Comparison of ENCODE assay signal across 8 mouse cellular contexts in the genomic region with DNA sequence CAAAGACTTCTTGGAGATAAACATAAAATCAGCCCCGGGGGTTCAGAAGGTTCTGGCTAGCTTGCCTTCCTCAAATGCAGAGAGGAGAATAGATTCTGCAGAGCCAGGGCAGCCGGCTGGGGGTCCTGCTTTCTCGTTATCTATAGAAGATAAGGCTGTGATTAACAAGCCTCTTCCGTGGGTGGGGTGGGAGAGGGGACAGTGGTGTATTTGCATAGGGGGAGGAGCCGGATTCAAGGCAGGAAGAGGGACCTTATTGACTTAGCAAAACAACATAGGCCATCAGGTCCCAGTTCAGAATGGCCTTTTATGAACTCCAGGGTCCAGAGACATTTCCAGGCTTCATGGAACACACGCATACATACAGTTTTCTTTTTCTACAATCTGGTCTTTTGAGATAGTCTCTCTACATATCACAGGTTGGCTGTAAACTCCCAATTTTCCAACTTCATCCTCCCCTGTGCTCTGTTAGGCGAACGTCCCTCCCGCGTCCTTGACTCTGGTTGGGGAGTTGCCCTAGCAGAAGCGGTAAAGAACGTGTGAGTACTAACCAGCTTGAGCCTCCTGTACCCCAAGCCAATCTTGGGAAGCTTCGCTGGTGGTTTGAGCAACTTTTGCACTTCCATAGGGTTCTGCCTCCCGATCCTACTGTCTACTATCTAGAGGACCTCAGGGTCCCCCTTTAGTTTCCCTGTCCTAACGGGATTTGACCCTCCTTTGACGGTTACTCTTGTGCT. TPM values are rescaled to one million over a fixed set of nuclear protein-coding genes. Genes with fewer than 3 reads are reported as not detected.
DNase-seq lines count a peak whose midpoint lies in the region; ATAC-seq and TF ChIP-seq lines count a peak whose summit lies in the region.

No protein-coding gene starts in this region.

- TF ChIP-seq CTCF in testis, adult 2 months (IDR thresholded peaks at IDR 0.05; ENCODE audit: control insufficient read depth, insufficient read depth, insufficient replicate concordance, low read depth, low read length) = no peak
- no peak for TF ChIP-seq CTCF in forebrain, postnatal 0 days (IDR thresholded peaks at IDR 0.05; ENCODE audit: low read depth)

- intact Hi-C loops in left cerebral cortex, postnatal 14 days (cut with DNase I) = no loop called here

- 12% methylated on average over 16 of the region's 16 CpGs for WGBS in forebrain, postnatal 0 days
- whole genome bisulfite sequencing in limb, embryonic 14.5 days = 8% methylated on average over 16 of the region's 16 CpGs
- WGBS in midbrain, embryonic 15.5 days = 6% methylated on average over 16 of the region's 16 CpGs

- peak overlapping the region; percentile 70 for H3K27ac ChIP-seq in testis, adult 2 months (ENCODE audit: control insufficient read depth, insufficient read depth, low read depth, low read length)
- H3K27ac ChIP-seq in forebrain, postnatal 0 days (ENCODE audit: low read depth, low read length) = no peak overlapping the region
- H3K27ac ChIP-seq in limb, embryonic 14.5 days (replicated peaks; ENCODE audit: low read depth, low read length) = no peak overlapping the region
- H3K27ac ChIP-seq in midbrain, embryonic 15.5 days = no peak overlapping the region

- TF ChIP-seq POLR2A in testis, adult 2 months (IDR thresholded peaks at IDR 0.05; ENCODE audit: control insufficient read depth, low read depth, low read length) = no peak
- TF ChIP-seq POLR2A in limb, embryonic 14.5 days (IDR thresholded peaks at IDR 0.05; ENCODE audit: borderline replicate concordance, extremely low read depth, insufficient read depth, insufficient read length) = no peak

- peaks cover 2% of the 10 kb centered on the region; the same call in 1 of the 2 replicates for H3K36me3 ChIP-seq in testis, adult 2 months (ENCODE audit: control insufficient read depth, insufficient read depth, low read length)
- no peaks in the 10 kb centered on the region; the same call in none of the 2 replicates for H3K36me3 ChIP-seq in forebrain, postnatal 0 days (ENCODE audit: insufficient read depth)
- no peaks in the 10 kb centered on the region for H3K36me3 ChIP-seq in limb, embryonic 14.5 days (ENCODE audit: control insufficient read depth, insufficient read depth, low read length)
- 0 out of 2 replicates have a peak, but pooled peaks cover 4% of the 10 kb centered on the region for H3K36me3 ChIP-seq in midbrain, embryonic 15.5 days (replicated peaks)

- H3K4me3 ChIP-seq in testis, adult 2 months (ENCODE audit: control insufficient read depth, low read depth, low read length) = peak overlapping the region; percentile 88
- peak overlapping the region; percentile 37 for H3K4me3 ChIP-seq in forebrain, postnatal 0 days (ENCODE audit: low read depth, low read length)
- H3K4me3 ChIP-seq in limb, embryonic 14.5 days (replicated peaks; ENCODE audit: low read length) = peak overlapping the region; percentile 49
- H3K4me3 ChIP-seq in midbrain, embryonic 15.5 days = peak overlapping the region; percentile 37

- peak overlapping the region; percentile 65 for H3K4me2 ChIP-seq in forebrain, postnatal 0 days (ENCODE audit: low read depth)
- peak overlapping the region; percentile 72 for H3K4me2 ChIP-seq in limb, embryonic 14.5 days (replicated peaks; ENCODE audit: low read depth, low read length, severe bottlenecking)
- H3K4me2 ChIP-seq in midbrain, embryonic 15.5 days = peak overlapping the region; percentile 62

- peak overlapping the region; percentile 39; the same call in 1 of the 2 replicates for H3K9ac ChIP-seq in forebrain, postnatal 0 days
- peak overlapping the region; percentile 52 for H3K9ac ChIP-seq in limb, embryonic 14.5 days (ENCODE audit: low read depth, low read length, severe bottlenecking)
- H3K9ac ChIP-seq in midbrain, embryonic 15.5 days = no peak overlapping the region

- H3K9me3 ChIP-seq in forebrain, postnatal 0 days (ENCODE audit: low read length) = no peaks in the 10 kb centered on the region
- no peaks in the 10 kb centered on the region for H3K9me3 ChIP-seq in limb, embryonic 14.5 days (ENCODE audit: control insufficient read depth, low read length)
- no peaks in the 10 kb centered on the region for H3K9me3 ChIP-seq in midbrain, embryonic 15.5 days

- 0 out of 2 replicates have a peak, but pooled peaks have one; percentile 23 for ATAC-seq in forebrain, postnatal 0 days
- no peak for ATAC-seq in limb, embryonic 14.5 days (ENCODE audit: low FRiP score, low read depth)
- ATAC-seq in midbrain, embryonic 15.5 days (replicated peaks) = no peak

- no peak for DNase-seq in testis, postnatal 10 days (ENCODE audit: low spot score)
- no peak for DNase-seq in forebrain, postnatal 0 days
- DNase-seq in limb, embryonic 14.5 days (ENCODE audit: low spot score) = no peak
- DNase-seq in adipocyte (ENCODE audit: low spot score) = no peak
- DNase-seq in urinary bladder, postnatal 36 days (ENCODE audit: low spot score in 2 of 2) = no peak
- DNase-seq in left cerebral cortex, postnatal 14 days (ENCODE audit: low spot score in 2 of 2) = no peak

- H3K27me3 ChIP-seq in testis, adult 2 months (ENCODE audit: control insufficient read depth, insufficient read depth, low read length) = no peaks in the 10 kb centered on the region
- peaks cover 20% of the 10 kb centered on the region; the same call in 1 of the 2 replicates for H3K27me3 ChIP-seq in forebrain, postnatal 0 days (ENCODE audit: insufficient read depth, low read length)
- H3K27me3 ChIP-seq in limb, embryonic 14.5 days (ENCODE audit: control insufficient read depth, insufficient read depth, low read length) = peaks cover 40% of the 10 kb centered on the region
- peaks cover 56% of the 10 kb centered on the region for H3K27me3 ChIP-seq in midbrain, embryonic 15.5 days (replicated peaks)

- peaks cover 23% of the 10 kb centered on the region for H3K4me1 ChIP-seq in testis, adult 2 months (ENCODE audit: control insufficient read depth, insufficient read depth, low read length)
- no peaks in the 10 kb centered on the region for H3K4me1 ChIP-seq in forebrain, postnatal 0 days (ENCODE audit: insufficient read depth)
- H3K4me1 ChIP-seq in limb, embryonic 14.5 days (ENCODE audit: control insufficient read depth, insufficient read depth, low read length) = peaks cover 8% of the 10 kb centered on the region; the same call in 1 of the 2 replicates
- H3K4me1 ChIP-seq in midbrain, embryonic 15.5 days = peaks cover 20% of the 10 kb centered on the region

RNA-seq across cellular contexts. Expression of a gene that starts 0.7 kb away (rescaled TPM):
- polyA plus RNA-seq in testis, adult 2 months (2012; rRNA removed) = 6.4 and 6.6 TPM in 2 replicates
- 1.4 and 1.8 TPM in 2 replicates for total RNA-seq in forebrain, postnatal 0 days (2014; rRNA removed)
- 0.73 and 0.82 TPM in 2 replicates for polyA plus RNA-seq in forebrain, postnatal 0 days (2015; fragmentation: Nextera tagmentation; extraction: Ambion mirVana)
- 1.6 and 2.5 TPM in 2 replicates for polyA plus RNA-seq in limb, embryonic 14.5 days (2012; rRNA removed)
- polyA plus RNA-seq in limb, embryonic 14.5 days (2014; fragmentation: Nextera tagmentation; extraction: Ambion mirVana) = 2.6 and 3.3 TPM in 2 replicates
- 0.82 and 1.1 TPM in 2 replicates for polyA plus RNA-seq in midbrain, embryonic 15.5 days (2015; fragmentation: Nextera tagmentation; extraction: Ambion mirVana)
- 1 to 10 TPM in 1 of 2 experiments, under 1 TPM in 1; 0.47 to 1.5 TPM for total RNA-seq in left cerebral cortex, postnatal 14 days (2021)

RNA-seq across cellular contexts. Expression of a gene that starts 46.2 kb away (rescaled TPM):
- polyA plus RNA-seq in testis, adult 2 months (2012; rRNA removed) = 9.5 and 10.7 TPM in 2 replicates
- 87.1 and 89.3 TPM in 2 replicates for total RNA-seq in forebrain, postnatal 0 days (2014; rRNA removed)
- 69.8 and 70.2 TPM in 2 replicates for polyA plus RNA-seq in forebrain, postnatal 0 days (2015; fragmentation: Nextera tagmentation; extraction: Ambion mirVana)
- polyA plus RNA-seq in limb, embryonic 14.5 days (2012; rRNA removed) = 75.9 and 82.4 TPM in 2 replicates
- polyA plus RNA-seq in limb, embryonic 14.5 days (2014; fragmentation: Nextera tagmentation; extraction: Ambion mirVana) = 84.1 and 84.5 TPM in 2 replicates
- polyA plus RNA-seq in midbrain, embryonic 15.5 days (2015; fragmentation: Nextera tagmentation; extraction: Ambion mirVana) = 69.8 and 76.2 TPM in 2 replicates
- total RNA-seq in left cerebral cortex, postnatal 14 days (2021) = 10 to 100 TPM; 20.8 to 24.5 TPM

Comparison
In these comparisons a context has a peak if more than half of its experiments do, and no peak if none do; other contexts are left out.
1. H3K4me3 ChIP-seq: peak in every context shown above with its lines; median percentile 88 in testis, adult 2 months; 49 in limb, embryonic 14.5 days; 37 in forebrain, postnatal 0 days; 37 in midbrain, embryonic 15.5 days.